Mouse (Mus musculus): Measurements from ENCODE around the gene Lsr. TPM values are rescaled to one million over a fixed set of nuclear protein-coding genes. Genes with fewer than 3 reads are reported as not detected.
"Not testable (repeated sequence)": the region's sequence is repeated elsewhere in the genome, so short reads cannot be mapped to it uniquely, and the experiment has no call there.

Lsr gene
- total RNA-seq, 2 experiments from 2014 or later = 0.69 to 1.1 TPM

GRCm38 (mm10) chr7:30962862-30963261 lies 10.4 kb downstream of the Lsr start:
- no peak for DNase-seq

- DNase-seq = no peak
Measured at GRCm38 (mm10) chr7:30959786-30960349, 13.4 kb downstream of the Lsr start.

DNA sequence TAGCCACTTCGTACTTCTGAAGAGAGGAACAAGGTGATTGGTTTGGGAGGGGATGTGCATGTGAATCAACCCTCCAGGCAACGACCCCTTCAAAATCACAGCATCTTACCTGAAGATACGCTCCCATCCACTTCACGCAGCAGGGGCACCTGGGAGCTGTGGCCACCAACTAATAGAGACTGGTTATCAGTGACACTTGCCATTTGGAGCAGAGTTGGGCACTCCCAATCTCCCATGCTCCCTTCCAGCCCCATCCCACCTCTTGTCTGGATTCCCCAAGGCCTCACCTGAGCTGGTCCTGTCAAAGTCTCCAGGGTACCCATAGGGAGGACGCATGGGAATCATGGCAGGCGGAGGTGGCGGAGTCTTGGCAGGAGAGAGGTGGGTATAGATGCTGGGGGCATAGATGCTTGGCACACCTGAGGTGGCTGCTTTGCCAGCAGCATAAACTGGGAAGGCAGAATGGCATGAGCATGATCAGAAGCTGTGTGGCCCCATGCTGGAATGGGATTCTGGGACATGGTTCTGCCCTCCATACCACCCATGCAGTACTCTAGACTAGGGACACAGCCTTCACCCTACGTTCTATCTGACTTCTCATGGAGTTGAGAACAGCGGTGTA lies 14.3 kb downstream of the Lsr start:
- no peak for DNase-seq

DNA sequence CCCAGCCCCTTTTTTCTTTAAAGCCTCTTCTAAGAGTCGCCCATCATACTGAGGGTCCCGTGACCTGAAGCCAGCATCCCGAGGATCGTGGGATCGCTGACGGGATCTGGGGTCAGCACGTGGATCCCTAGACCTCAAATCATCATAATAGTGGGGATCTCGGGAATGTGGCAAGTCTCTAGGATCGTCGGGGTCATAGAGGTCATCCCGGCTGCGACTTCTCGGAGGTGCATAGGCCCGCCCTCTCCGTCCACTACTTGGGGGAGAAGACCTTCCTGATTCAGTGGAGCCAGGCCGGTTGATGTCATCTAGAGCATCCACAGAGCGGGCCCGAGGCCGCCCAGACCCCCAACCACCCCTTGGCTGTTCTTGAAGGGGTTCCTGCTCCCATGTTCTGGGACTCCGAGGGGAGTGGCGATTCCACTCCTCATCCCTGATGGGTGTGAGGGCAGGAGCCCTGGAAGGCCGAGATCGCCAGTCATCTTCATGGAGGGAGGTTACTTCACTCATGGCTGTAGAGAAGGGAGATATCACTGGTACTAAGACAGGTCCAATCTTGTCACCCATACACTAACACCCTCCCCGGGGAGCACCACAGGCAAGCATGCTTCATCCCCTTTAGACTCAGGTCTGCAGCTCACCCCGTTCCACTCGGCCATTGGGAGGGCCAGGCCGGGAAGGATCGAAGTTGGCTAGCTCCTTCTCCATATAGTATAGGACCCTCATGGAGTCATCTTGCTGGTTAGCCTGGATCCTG lies 15.0 kb downstream of the Lsr start:
- DNase-seq = no peak

DNA sequence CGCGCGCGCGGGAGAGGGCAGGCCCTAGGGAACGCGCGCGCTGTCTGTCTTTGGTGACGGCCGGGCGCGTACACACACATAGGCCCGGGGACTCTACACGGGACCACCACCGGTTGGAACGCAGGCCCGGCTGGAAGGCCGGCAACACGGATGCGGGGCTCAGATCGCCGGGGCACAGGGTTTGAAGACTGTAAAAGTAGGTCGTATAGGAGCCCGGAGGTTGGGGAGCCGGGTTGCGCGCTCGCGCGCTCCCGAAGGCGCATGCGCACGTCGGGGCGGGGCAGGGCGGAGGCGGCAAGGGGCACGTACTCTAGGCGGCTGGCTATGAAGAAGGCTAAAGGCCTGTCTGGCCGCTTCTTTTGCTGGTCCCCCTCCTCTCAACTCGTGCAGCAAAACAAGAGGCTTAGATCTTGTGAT lies 15.9 kb downstream of the Lsr start:
- peak; percentile 93 for DNase-seq

- DNase-seq = peak; percentile 83
Measured at GRCm38 (mm10) chr7:30956756-30957366, 16.4 kb downstream of the Lsr start, which contains the start of gene Usf2. Gene Usf2 (minus strand): TSS chr7:30956803.

DNA sequence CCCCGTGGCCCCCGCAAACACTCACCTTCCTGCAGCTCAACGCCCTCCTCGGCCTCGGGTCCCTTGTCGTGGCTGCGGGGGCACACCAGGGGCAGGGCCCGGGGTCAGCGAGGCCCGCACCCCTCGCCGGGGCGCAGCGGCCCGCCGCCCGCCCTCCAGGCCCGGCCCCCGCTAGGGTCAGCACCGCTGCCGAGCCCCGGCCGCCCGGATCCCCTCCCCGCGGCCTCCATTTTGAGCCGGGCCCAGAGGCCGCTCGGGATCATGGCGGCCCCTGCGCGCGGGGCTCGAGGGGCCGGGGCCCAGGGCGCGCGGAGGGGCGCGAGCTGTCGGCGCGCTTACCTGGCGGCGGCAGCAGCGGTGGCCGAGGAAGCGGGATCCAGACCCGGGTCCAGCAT lies 16.9 kb downstream of the Lsr start:
- DNase-seq = no peak

- peak; percentile 89 for DNase-seq
Measured at GRCm38 (mm10) chr7:30955584-30956356, 17.5 kb downstream of the Lsr start.

GRCm38 (mm10) chr7:30954971-30955520 lies 18.2 kb downstream of the Lsr start:
- no peak for DNase-seq

GRCm38 (mm10) chr7:30954036-30954435 lies 19.2 kb downstream of the Lsr start:
- DNase-seq = no peak

DNA sequence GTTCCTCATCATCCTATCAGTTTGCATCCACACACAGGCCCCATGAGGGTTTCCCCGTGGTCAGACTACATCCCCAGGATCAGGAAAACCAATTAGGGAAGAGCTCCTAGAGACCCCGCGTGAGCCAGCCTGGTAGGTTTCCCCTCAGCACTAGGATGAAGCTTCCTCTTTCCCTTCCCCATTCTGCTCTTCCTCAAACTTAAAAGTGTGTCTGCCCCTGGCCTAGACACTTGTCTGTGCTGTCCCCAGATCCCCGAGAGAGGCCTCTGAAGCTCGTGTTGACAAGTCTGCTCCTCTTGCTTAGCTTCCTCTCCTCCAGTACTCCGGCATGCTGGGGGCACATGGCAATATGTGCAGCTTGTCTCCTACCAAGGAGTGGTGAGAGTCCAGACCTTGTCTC lies 19.8 kb downstream of the Lsr start:
- no peak for DNase-seq

GRCm38 (mm10) chr7:30952441-30953265 lies 20.6 kb downstream of the Lsr start:
- DNase-seq = no peak

DNA sequence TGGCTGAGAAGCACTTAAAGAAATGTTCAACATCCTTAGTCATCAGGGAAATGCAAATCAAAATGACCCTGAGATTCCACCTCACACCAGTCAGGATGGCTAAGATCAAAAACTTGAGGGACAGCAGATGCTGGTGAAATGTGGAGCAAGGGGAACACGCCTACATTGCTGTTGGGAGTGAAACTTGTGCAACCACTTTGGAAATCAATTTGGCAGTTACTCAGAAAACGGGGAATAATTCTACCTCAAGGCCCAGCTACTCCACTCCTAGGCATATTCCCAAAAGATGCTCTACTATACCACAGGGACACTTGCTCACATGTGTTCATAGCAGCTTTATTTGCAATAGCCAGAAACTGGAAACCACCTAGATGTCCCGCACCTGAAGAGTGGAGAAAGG lies 23.4 kb downstream of the Lsr start:
- DNase-seq = not testable (repeated sequence)

DNA sequence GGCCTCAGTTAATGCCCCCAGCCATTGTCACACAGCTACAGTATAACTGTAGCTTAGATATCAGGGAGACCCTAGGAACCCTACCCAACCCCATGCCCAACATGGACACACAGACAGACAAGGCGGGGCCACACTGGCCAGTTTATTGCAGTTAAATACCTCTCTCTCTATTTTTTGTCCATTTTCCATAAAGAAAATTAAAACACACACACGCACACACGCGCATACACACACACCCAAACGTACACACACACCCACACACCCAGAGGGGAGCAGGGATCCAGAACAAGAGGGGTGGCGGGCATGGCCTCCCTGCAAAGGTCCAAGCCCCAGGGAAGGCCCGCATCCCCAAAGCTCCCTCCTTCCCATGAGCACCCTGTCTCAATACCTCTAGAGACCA lies 27.4 kb downstream of the Lsr start:
- DNase-seq = no peak

DNA sequence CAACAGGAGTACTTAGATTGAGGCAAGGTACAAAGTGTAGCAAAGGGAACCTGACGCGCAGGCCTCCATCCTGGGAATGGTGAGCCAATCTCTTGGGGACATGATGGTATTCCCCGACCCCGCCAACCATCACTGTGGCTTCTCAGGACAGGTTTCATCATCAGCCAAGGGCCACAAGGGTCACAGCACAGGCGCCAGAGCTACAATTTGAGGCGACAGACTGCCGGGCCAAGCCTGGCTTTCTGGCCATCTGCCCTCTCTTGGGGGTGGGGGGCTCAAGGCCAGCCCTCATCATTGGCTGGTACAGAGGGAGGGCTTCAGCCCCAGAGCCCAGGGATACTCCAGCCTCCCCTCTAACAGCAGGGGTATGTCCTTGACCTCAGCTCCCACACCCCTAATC lies 27.8 kb downstream of the Lsr start:
- not testable (repeated sequence) for DNase-seq

GRCm38 (mm10) chr7:30944706-30945105 lies 28.6 kb downstream of the Lsr start:
- not testable (repeated sequence) for DNase-seq

GRCm38 (mm10) chr7:30943909-30944635 lies 29.2 kb downstream of the Lsr start, which contains the start of gene Hamp:
Gene Hamp (minus strand): TSS chr7:30944032.
- DNase-seq = no peak

DNA sequence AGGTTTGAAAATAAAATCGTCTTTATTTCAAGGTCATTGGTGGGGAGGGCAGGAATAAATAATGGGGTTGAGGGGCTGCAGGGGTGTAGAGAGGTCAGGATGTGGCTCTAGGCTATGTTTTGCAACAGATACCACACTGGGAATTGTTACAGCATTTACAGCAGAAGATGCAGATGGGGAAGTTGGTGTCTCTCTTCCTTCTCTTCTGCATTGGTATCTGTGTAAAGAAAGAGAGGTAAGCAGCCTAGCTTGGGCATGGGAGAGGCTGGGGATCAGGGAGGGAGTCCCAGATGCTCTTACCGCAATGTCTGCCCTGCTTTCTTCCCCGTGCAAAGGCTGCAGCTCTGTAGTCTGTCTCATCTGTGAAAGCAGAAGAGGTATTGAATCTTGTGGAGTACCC lies 30.9 kb downstream of the Lsr start:
- DNase-seq = not testable (repeated sequence)

DNA sequence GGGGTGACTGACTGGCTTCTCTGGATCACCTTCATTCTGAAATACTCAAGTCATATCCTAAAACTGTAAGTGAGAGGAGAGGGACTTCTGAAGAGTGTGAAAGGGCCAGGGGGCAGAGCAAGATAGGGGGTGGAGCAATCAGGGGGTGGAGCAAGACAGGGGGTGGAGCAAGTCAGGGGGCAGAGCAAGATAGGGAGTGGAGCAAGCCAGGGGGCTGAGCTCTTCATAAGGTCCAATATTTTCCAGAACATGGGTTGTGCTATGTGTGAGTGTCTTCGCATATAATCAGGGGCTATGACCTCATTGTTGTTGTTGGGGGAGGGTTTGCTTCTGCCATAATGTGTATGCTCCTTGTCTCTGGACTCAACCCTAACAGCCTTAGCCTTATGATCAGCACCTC lies 33.2 kb downstream of the Lsr start:
- DNase-seq = not testable (repeated sequence)
